Mouse (Mus musculus): ENCODE measurements at regions not wholly inside any gene's neighbourhood (a gene's known extent, or its start where the extent isn't known, plus 50 kb on each side); places are given as distances from the start of the nearest gene placed in this dataset.

GRCm38 (mm10) chr16:74506173-74506709 is 94.6 kb upstream of the Robo2 start:
- no peaks in the 10 kb centered on the region for H3K4me1 ChIP-seq
- no peak overlapping the region for H3K27ac ChIP-seq
- H3K27me3 ChIP-seq = no peaks in the 10 kb centered on the region
- ATAC-seq (ENCODE audit: borderline replicate concordance, extremely low read depth, low FRiP score, low TSS enrichment) = no peak
- no peak overlapping the region for H3K4me2 ChIP-seq
- no peaks in the 10 kb centered on the region for H3K9me3 ChIP-seq
- WGBS = 67% methylated on average over 6 of the region's 6 CpGs
- no peaks in the 10 kb centered on the region for H3K36me3 ChIP-seq
- no peak overlapping the region for H3K9ac ChIP-seq
- no peak overlapping the region for H3K4me3 ChIP-seq

- H3K4me2 ChIP-seq = no peak overlapping the region
- H3K4me3 ChIP-seq = no peak overlapping the region
- H3K27ac ChIP-seq = no peak overlapping the region
- 59% methylated on average over 5 of the region's 5 CpGs for WGBS
- no peaks in the 10 kb centered on the region for H3K36me3 ChIP-seq
- no peaks in the 10 kb centered on the region for H3K4me1 ChIP-seq
- no peak overlapping the region for H3K9ac ChIP-seq
- H3K27me3 ChIP-seq = no peaks in the 10 kb centered on the region
- H3K9me3 ChIP-seq = no peaks in the 10 kb centered on the region
- no peak for ATAC-seq (ENCODE audit: borderline replicate concordance, extremely low read depth, low FRiP score, low TSS enrichment)
These were observed 92.8 kb upstream of the Robo2 start for GRCm38 (mm10) chr16:74504426-74504825.

GRCm38 (mm10) chr16:74500687-74501086 is 89.1 kb upstream of the Robo2 start:
- 70% methylated on average over 3 of the region's 3 CpGs for WGBS
- H3K27ac ChIP-seq = no peak overlapping the region
- no peak overlapping the region for H3K4me2 ChIP-seq
- H3K9ac ChIP-seq = no peak overlapping the region
- no peak for ATAC-seq (ENCODE audit: borderline replicate concordance, extremely low read depth, low FRiP score, low TSS enrichment)
- no peaks in the 10 kb centered on the region for H3K9me3 ChIP-seq
- no peak overlapping the region for H3K4me3 ChIP-seq
- no peaks in the 10 kb centered on the region for H3K27me3 ChIP-seq
- no peaks in the 10 kb centered on the region for H3K4me1 ChIP-seq
- no peaks in the 10 kb centered on the region for H3K36me3 ChIP-seq

- Histone ChIP-seq H3K27ac (no peak overlapping the region), H3K4me3 (no peak overlapping the region), H3K4me2 (no peak overlapping the region), H3K27me3 (no peaks in the 10 kb centered on the region), H3K36me3 (no peaks in the 10 kb centered on the region), H3K4me1 (no peaks in the 10 kb centered on the region), H3K9me3 (no peaks in the 10 kb centered on the region), H3K9ac (no peak overlapping the region)
- 67% methylated on average over 6 of the region's 6 CpGs for WGBS
- no peak for ATAC-seq (ENCODE audit: borderline replicate concordance, extremely low read depth, low FRiP score, low TSS enrichment)
These were observed 56.3 kb upstream of the Robo2 start for GRCm38 (mm10) chr16:74467745-74468420.

GRCm38 (mm10) chr16:74467159-74467558 is 55.5 kb upstream of the Robo2 start:
- Histone ChIP-seq H3K27ac (no peak overlapping the region), H3K4me3 (no peak overlapping the region), H3K27me3 (no peaks in the 10 kb centered on the region), H3K4me2 (no peak overlapping the region), H3K9ac (no peak overlapping the region), H3K4me1 (no peaks in the 10 kb centered on the region), H3K36me3 (no peaks in the 10 kb centered on the region), H3K9me3 (no peaks in the 10 kb centered on the region)
- 74% methylated on average over 7 of the region's 7 CpGs for WGBS
- ATAC-seq (ENCODE audit: borderline replicate concordance, extremely low read depth, low FRiP score, low TSS enrichment) = no peak

- H3K9ac ChIP-seq = no peak overlapping the region
- no peak overlapping the region for H3K4me3 ChIP-seq
- H3K4me1 ChIP-seq = no peaks in the 10 kb centered on the region
- H3K36me3 ChIP-seq = no peaks in the 10 kb centered on the region
- H3K27me3 ChIP-seq = no peaks in the 10 kb centered on the region
- no peak overlapping the region for H3K27ac ChIP-seq
- 56% methylated on average over 2 of the region's 2 CpGs for WGBS
- no peaks in the 10 kb centered on the region for H3K9me3 ChIP-seq
- H3K4me2 ChIP-seq = no peak overlapping the region
- no peak for ATAC-seq (ENCODE audit: borderline replicate concordance, extremely low read depth, low FRiP score, low TSS enrichment)
These were observed 53.2 kb upstream of the Robo2 start for GRCm38 (mm10) chr16:74464835-74465234.

GRCm38 (mm10) chr16:74464290-74464689 is 52.7 kb upstream of the Robo2 start:
- no peaks in the 10 kb centered on the region for H3K36me3 ChIP-seq
- no peak overlapping the region for H3K4me3 ChIP-seq
- 48% methylated on average over 6 of the region's 6 CpGs for WGBS
- H3K27ac ChIP-seq = no peak overlapping the region
- no peaks in the 10 kb centered on the region for H3K4me1 ChIP-seq
- H3K4me2 ChIP-seq = no peak overlapping the region
- no peak for ATAC-seq (ENCODE audit: borderline replicate concordance, extremely low read depth, low FRiP score, low TSS enrichment)
- no peak overlapping the region for H3K9ac ChIP-seq
- no peaks in the 10 kb centered on the region for H3K27me3 ChIP-seq
- H3K9me3 ChIP-seq = no peaks in the 10 kb centered on the region

GRCm38 (mm10) chr16:74462436-74462835 is 50.8 kb upstream of the Robo2 start:
- no peak for ATAC-seq (ENCODE audit: borderline replicate concordance, extremely low read depth, low FRiP score, low TSS enrichment)
- H3K4me1 ChIP-seq = no peaks in the 10 kb centered on the region
- no peak overlapping the region for H3K27ac ChIP-seq

More at GRCm38 (mm10) chr16:74462436-74462835, 50.8 kb upstream of the Robo2 start:
- Histone ChIP-seq H3K9ac (no peak overlapping the region), H3K4me2 (no peak overlapping the region), H3K9me3 (no peaks in the 10 kb centered on the region), H3K4me3 (no peak overlapping the region), H3K36me3 (no peaks in the 10 kb centered on the region), H3K27me3 (no peaks in the 10 kb centered on the region)
- 87% methylated on average over 3 of the region's 3 CpGs for whole genome bisulfite sequencing

All from lung, embryonic 15.5 days (tissue).